Mouse (Mus musculus) E14TG2a.4 (cell line): ENCODE measurements around the gene Creb3l2.

Experiments
- H3K27me3 ChIP-seq: 2 replicates; pipeline ENCODE4 v1.6.1; 2014; ENCODE audit warnings: low read length, control low read depth; ENCODE audit not compliant: insufficient read depth
- H3K36me3 ChIP-seq: 2 replicates; pipeline ENCODE4 v1.6.1; 2014; ENCODE audit warnings: low read length, control low read depth; ENCODE audit not compliant: insufficient read depth
- H3K4me1 ChIP-seq: replicated peaks from 2 replicates; pipeline ENCODE4 v1.6.1; 2014; ENCODE audit warnings: low read depth, low read length, control low read depth
- H3K4me3 ChIP-seq: replicated peaks from 2 replicates; pipeline ENCODE4 v1.5.1; 2014; ENCODE audit warnings: mild to moderate bottlenecking, low read length
- H3K9me3 ChIP-seq: 2 replicates; pipeline ENCODE4 v1.6.1; 2014; ENCODE audit warnings: low read length, control low read depth
- CTCF ChIP-seq: conservative IDR thresholded peaks from 2 replicates; pipeline ENCODE4 v1.5.1; 2014; ENCODE audit warnings: low read length
- NANOG ChIP-seq: IDR thresholded peaks from 2 replicates; pipeline ENCODE4 v1.6.1; 2014; ENCODE audit warnings: borderline replicate concordance, low read length, mixed read lengths
- POU5F1 ChIP-seq: IDR thresholded peaks from 2 replicates; pipeline ENCODE4 v1.6.1; 2014; ENCODE audit warnings: low read length, borderline replicate concordance

The Creb3l2 gene

DNA sequence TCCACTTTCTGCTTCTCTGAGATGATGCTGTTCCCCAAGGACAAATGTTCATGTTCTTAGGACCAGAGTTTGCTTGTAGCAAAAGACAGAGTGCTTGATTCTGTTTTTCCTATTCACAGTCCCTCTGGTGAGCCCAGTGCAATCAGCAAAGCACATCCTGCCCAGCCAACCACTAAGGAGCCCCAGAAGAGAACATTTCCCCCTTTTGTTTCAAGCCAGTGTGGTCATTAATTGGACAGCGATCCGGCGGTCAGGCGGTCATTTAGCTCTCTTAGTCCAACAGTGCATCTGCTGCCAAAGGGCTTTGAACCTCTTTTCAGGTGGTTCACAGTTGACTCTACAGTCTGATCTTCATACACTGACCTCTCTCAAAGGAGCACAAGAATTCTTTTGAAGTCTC, 131.3 kb downstream of the Creb3l2 start:
- TF ChIP-seq CTCF (no peak), NANOG (no peak), POU5F1 (no peak)
- H3K27me3 ChIP-seq: 0 out of 2 replicates have a peak, but pooled peaks cover 5% of the 10 kb centered on the region

DNA sequence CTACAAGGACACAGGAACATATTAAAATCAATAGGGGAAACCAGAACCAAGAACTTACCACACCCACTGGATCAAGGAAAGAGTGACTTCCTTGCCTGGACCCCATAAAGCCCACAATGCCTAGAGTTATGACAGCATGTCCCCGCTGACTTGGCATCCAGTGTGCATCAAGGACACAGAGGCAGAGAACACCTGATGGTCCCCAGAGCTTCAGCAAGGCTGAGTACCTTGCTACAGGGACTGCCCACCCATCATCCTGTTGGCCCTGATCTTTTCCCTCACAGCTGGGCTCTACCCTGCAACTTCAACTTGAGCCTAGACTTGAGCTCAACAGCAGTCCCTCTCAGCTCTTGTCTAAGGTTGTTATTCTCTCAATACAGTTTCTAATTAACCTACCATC, 135.3 kb downstream of the Creb3l2 start:
- Histone ChIP-seq H3K36me3 (no peaks in the 10 kb centered on the region), H3K9me3 (no peaks in the 10 kb centered on the region), H3K4me3 (no peak overlapping the region), H3K27me3 (peaks cover 15% of the 10 kb centered on the region), H3K4me1 (no peaks in the 10 kb centered on the region)
- TF ChIP-seq NANOG (no peak), POU5F1 (no peak), CTCF (no peak)

More for the DNA sequence above, 131.3 kb downstream of the Creb3l2 start:
- H3K4me3 ChIP-seq: no peak overlapping the region
- no peaks in the 10 kb centered on the region for H3K4me1 ChIP-seq
- no peaks in the 10 kb centered on the region for H3K9me3 ChIP-seq
- H3K36me3 ChIP-seq: no peaks in the 10 kb centered on the region

DNA sequence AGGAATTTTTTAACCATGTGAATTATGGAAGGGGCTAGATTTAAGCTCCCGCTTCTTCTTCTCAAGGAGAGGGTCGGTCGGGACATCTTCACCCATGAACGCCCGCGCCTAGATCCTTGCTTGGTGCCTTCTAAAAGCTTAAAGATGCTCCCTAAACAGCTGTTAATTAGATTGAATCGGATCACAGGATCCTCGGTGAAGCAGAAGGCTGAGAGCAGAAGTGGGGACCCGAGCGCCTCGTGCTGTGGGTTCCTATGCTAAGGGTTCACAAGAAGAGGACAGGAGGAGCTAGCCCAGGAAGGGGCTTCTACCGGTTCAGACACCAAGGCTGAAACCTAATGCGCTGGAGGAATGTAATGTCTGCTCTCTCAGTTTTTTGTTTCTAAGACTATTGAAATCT, 141.5 kb downstream of the Creb3l2 start:
- Histone ChIP-seq H3K36me3 (no peaks in the 10 kb centered on the region), H3K27me3 (peaks cover 65% of the 10 kb centered on the region)
- TF ChIP-seq CTCF: no peak
- no peak for TF ChIP-seq POU5F1
- TF ChIP-seq NANOG: no peak

DNA sequence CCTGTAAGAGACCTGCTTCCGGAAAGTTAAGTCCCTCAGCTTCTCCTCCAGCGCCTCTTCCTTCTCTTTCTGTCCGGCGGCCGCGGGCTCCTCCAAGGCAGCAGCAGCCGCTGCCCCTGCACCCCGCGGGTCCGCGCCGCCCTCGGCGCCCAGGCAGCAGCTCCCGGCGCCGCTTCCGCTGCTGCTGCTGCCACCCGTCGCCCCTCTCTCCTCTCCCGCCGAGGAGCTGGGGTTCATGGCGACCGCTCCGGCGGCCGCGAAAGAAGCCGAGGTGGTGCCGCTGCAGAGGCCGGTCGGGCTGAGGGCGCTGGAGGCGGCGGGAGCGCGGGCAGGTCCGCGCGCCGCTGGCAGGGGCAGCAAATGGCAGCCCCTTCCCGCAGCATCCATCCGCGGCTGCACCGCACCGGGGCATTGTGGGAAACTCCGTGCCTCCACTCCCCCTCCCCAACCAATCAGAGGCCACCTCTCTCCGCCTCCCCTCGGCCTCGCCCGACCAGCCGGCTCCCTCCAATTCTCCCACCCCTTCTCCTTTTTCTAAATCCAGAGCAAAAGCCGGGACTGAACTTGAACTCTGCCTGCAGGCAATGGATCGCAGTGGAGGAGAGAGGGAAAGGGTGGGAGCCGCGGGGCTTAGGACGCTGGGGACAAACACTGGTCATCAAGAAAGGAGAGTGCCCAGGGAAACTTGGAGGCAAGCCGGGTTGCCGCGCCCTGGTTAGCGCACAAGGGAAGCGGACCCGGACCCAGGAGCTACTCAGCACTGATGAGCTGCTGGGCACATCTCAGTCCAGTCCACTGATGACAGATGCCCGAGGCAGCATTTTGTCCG, 142.2 kb downstream of the Creb3l2 start, which contains the start of gene Dgki:
Gene Dgki, minus strand, starts transcription at position 623 of the 829 bp plus-strand sequence.
- no peaks in the 10 kb centered on the region for H3K9me3 ChIP-seq
- no peaks in the 10 kb centered on the region for H3K36me3 ChIP-seq
- TF ChIP-seq POU5F1 (no peak), NANOG (no peak), CTCF (no peak)
- peak within 1 kb of the TSS; percentile 84 for H3K4me3 ChIP-seq
- peaks cover 65% of the 10 kb centered on the region for H3K27me3 ChIP-seq
- H3K4me1 ChIP-seq: peaks cover 9% of the 10 kb centered on the region

More for the DNA sequence above, 141.5 kb downstream of the Creb3l2 start:
- H3K4me1 ChIP-seq: peaks cover 9% of the 10 kb centered on the region
- H3K9me3 ChIP-seq: no peaks in the 10 kb centered on the region
- peak overlapping the region; percentile 84 for H3K4me3 ChIP-seq

DNA sequence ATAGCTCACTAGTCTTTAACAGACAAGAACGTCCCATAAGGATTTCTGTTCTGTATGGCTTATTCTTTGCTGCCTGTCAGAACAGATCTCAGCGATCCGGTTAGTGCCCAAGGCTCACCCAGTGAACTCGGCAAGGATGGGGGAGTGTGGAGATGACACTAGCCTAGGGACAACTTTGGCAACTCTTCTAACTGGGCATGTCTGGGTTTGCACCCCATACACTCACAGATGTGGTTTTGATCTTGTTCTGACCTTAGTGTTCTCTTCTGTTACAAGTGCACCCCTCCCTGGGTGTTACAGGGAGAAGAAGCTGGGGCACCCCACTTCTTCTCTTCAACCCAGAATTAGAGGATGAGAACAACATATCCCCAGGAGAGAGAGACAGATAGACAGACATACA, 143.0 kb downstream of the Creb3l2 start:
- Histone ChIP-seq H3K4me1 (peaks cover 9% of the 10 kb centered on the region), H3K36me3 (no peaks in the 10 kb centered on the region), H3K4me3 (peak overlapping the region; percentile 84), H3K9me3 (no peaks in the 10 kb centered on the region), H3K27me3 (peaks cover 65% of the 10 kb centered on the region)
- no peak for TF ChIP-seq POU5F1
- TF ChIP-seq NANOG: no peak

DNA sequence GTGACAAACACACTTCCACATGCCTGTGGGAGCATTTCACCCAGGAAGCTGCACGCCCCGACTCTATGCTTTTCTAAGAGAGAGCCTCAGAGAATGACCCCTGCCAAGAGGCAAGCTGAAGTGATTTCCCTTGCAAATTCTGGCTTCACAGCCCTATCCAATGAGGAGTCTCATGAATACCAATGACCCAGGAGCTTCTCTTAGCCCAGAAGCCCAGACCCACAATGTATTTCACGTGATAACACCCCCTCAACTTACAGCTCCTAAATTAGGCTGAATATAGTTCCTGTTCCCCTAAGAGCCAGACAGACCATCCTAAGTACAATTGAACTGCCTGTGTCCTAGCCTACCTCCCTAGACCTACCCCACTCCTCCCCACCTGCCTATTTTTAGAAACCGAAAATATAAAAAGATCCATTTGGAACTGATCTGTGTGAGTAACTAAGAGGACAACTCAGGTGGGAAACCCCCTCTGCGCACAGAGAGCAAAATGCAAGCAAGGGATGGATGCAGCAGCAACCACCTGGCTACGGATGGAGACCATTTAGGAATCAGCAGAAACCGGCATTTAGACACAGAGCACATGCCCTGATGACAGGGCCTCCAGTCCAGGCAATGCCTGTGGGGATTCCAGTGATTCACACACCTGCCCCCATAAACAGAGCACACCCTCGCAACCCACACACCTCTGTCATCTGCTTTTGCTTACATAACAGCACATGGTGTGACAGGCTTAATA, 144.0 kb downstream of the Creb3l2 start:
- H3K4me1 ChIP-seq: peaks cover 9% of the 10 kb centered on the region
- TF ChIP-seq NANOG (no peak), CTCF (no peak), POU5F1 (no peak)
- H3K27me3 ChIP-seq: peaks cover 59% of the 10 kb centered on the region
- H3K4me3 ChIP-seq: no peak overlapping the region
- H3K36me3 ChIP-seq: no peaks in the 10 kb centered on the region
- no peaks in the 10 kb centered on the region for H3K9me3 ChIP-seq

DNA sequence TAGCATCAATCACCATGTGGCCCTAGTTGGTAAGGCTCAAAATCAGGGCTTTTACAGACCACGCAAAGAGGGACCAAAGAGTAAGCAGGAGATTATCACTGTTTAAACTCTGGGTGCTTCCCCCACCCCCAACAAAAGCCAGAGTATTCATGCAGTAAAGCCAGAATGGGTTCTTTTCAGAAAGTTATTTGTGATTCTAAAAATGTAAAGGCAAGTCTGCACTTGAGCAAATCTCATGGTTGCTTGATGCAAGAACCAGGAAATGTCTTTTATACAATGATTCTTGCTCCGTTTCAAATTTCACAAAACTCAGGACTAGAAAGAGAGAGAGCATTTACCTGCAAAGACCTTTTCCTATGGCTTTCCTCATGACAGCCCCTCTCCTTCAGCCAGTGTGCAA, 149.9 kb downstream of the Creb3l2 start:
- H3K4me1 ChIP-seq: no peaks in the 10 kb centered on the region
- no peaks in the 10 kb centered on the region for H3K36me3 ChIP-seq
- peaks cover 7% of the 10 kb centered on the region for H3K27me3 ChIP-seq
- no peak overlapping the region for H3K4me3 ChIP-seq
- no peak for TF ChIP-seq CTCF
- H3K9me3 ChIP-seq: no peaks in the 10 kb centered on the region

DNA sequence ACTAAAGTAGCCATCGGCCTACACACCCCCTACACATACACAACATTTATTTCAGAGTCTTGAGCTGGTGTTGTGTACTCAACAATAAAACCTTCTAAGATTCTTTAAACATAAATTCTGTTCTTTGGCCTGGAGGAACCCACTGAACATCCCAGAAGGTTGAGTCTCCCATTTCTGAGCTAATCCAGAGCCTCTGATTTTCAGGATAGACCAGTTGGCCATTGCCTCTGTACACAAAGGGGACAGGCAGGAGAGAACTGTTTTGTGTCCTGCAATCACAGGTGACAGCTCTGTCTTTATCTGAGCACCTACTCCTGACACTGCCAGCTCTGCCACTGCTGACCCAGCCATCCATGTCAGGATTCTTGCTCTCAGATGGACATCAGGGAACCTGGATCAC, 150.8 kb downstream of the Creb3l2 start:
- no peaks in the 10 kb centered on the region for H3K36me3 ChIP-seq
- H3K4me1 ChIP-seq: no peaks in the 10 kb centered on the region
- TF ChIP-seq CTCF (no peak), POU5F1 (no peak)
- H3K27me3 ChIP-seq: peaks cover 4% of the 10 kb centered on the region
- H3K4me3 ChIP-seq: no peak overlapping the region
- H3K9me3 ChIP-seq: no peaks in the 10 kb centered on the region

DNA sequence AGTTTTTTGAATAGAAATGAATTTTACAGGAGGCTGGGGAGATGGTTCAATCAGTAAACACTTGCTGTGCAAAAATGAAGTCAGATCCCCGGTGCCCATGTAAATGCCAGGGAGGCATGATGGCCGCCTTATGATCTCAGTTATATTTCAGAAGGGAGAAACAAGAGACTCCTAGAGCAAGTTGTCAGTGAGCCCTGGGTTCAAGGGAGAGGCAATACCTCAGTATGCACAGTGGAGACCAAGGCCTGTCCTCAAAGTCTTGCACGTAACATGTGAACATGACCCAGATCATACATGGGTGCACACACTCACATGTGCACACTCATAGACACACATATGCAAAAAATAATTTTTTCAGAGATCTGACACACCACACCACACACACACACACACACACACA, 151.3 kb downstream of the Creb3l2 start:
- H3K4me1 ChIP-seq: no peaks in the 10 kb centered on the region
- TF ChIP-seq NANOG: no peak
- no peak for TF ChIP-seq POU5F1
- no peak for TF ChIP-seq CTCF
- no peaks in the 10 kb centered on the region for H3K36me3 ChIP-seq
- H3K4me3 ChIP-seq: no peak overlapping the region
- peaks cover under 1% of the 10 kb centered on the region; the same call in 1 of the 2 replicates for H3K27me3 ChIP-seq
- H3K9me3 ChIP-seq: no peaks in the 10 kb centered on the region
